Mouse (Mus musculus) limb, embryonic 14.5 days (tissue): ENCODE measurements around the gene Fbn1. TPM values are rescaled to one million over a fixed set of nuclear protein-coding genes. Genes with fewer than 3 reads are reported as not detected.
"Not testable (repeated sequence)": the region's sequence is repeated elsewhere in the genome, so short reads cannot be mapped to it uniquely, and the experiment has no call there.

Experiments used
- ATAC-seq: fragments of 200-750 bp; cut with Nextera tagmentation; 2 replicates; pipeline ENCODE4 v1.8.0; 2017; ENCODE audit warnings: low read depth, moderate number of reproducible peaks, moderate TSS enrichment; ENCODE audit not compliant: low FRiP score
- DNase-seq: peaks from one replicate; pipeline ENCODE4 v3.0.0-alpha.2; 2015; ENCODE audit warnings: low spot score
- H3K27ac ChIP-seq: fragments of 300-500 bp; sonication (generic); replicated peaks from 2 replicates; pipeline ENCODE4 v1.5.1; 2014; ENCODE audit warnings: low read depth, mild to moderate bottlenecking, low read length, moderate library complexity, mixed read lengths
- H3K27me3 ChIP-seq: fragments of 300-500 bp; sonication (generic); 2 replicates; pipeline ENCODE4 v1.6.1; 2014; ENCODE audit warnings: low read length, mixed read lengths; ENCODE audit not compliant: control insufficient read depth, insufficient read depth
- H3K36me3 ChIP-seq: fragments of 300-500 bp; sonication (generic); 2 replicates; pipeline ENCODE4 v1.6.1; 2014; ENCODE audit warnings: mild to moderate bottlenecking, low read length, moderate library complexity, mixed read lengths; ENCODE audit not compliant: control insufficient read depth, insufficient read depth
- H3K4me1 ChIP-seq: fragments of 300-500 bp; sonication (generic); 2 replicates; pipeline ENCODE4 v1.6.1; 2014; ENCODE audit warnings: antibody characterized with exemption, low read length, mixed read lengths; ENCODE audit not compliant: control insufficient read depth, insufficient read depth
- H3K4me2 ChIP-seq: fragments of 300-500 bp; sonication (generic); replicated peaks from 2 replicates; pipeline ENCODE4 v1.6.1; 2014; ENCODE audit warnings: low read depth, mild to moderate bottlenecking, low read length, moderate library complexity; ENCODE audit not compliant: severe bottlenecking
- H3K4me3 ChIP-seq: fragments of 300-500 bp; sonication (generic); replicated peaks from 2 replicates; pipeline ENCODE4 v1.5.1; 2014; ENCODE audit warnings: low read length
- H3K9ac ChIP-seq: fragments of 300-500 bp; sonication (generic); 2 replicates; pipeline ENCODE4 v1.6.1; 2014; ENCODE audit warnings: mild to moderate bottlenecking, low read depth, low read length, moderate library complexity; ENCODE audit not compliant: severe bottlenecking
- H3K9me3 ChIP-seq: fragments of 300-500 bp; sonication (generic); 2 replicates; pipeline ENCODE4 v1.6.1; 2016; ENCODE audit warnings: low read length; ENCODE audit not compliant: control insufficient read depth
- POLR2A ChIP-seq: fragments of 200-500 bp; IDR thresholded peaks from 2 replicates; pipeline ENCODE4 v1.8.0; 2012; ENCODE audit warnings: inconsistent platforms, mild to moderate bottlenecking, moderate library complexity, borderline replicate concordance; ENCODE audit not compliant: insufficient read depth, insufficient read length; ENCODE audit errors: extremely low read depth
- WGBS: fragments of 180-500 bp; shearing (Covaris S2); extraction: QIAGEN DNeasy Blood & Tissue Kit; methylation state at CpG from one replicate; pipeline ENCODE4 v1.1.7; 2014; 5-methylcytosine and 5-hydroxymethylcytosine counted together
- polyA plus RNA-seq, 2 experiments: library from polyadenylated mRNA; depleted of rRNA in 1 of 2; stranded (reverse) in 1 of 2; unstranded in 1 of 2; fragments of >200 nt; fragmentation: Nextera tagmentation in 1 of 2; extraction: Ambion mirVana in 1 of 2; gene quantifications; 2 replicates each; pipeline versions ENCODE4 v1.2.1 to v1.2.3; 2012 to 2014

Gene Fbn1
- polyA plus RNA-seq, 2 experiments = 31.4 to 49.4 TPM

GRCm38 (mm10) chr2:125282334-125283206 is 225.2 kb downstream of the Fbn1 start:
- no peak for TF ChIP-seq POLR2A
- Histone ChIP-seq H3K27ac (no peak overlapping the region), H3K9ac (no peak overlapping the region), H3K4me1 (peaks cover 6% of the 10 kb centered on the region; the same call in 1 of the 2 replicates), H3K4me2 (peak overlapping the region; percentile 22; the same call in 1 of the 2 replicates), H3K4me3 (no peak overlapping the region), H3K9me3 (no peaks in the 10 kb centered on the region), H3K27me3 (no peaks in the 10 kb centered on the region; the same call in 1 of the 2 replicates), H3K36me3 (no peaks in the 10 kb centered on the region)
- 42% methylated on average over 14 of the region's 14 CpGs for WGBS
- ATAC-seq (no peak), DNase-seq (no peak)

- H3K4me1 ChIP-seq, H3K27me3 ChIP-seq, H3K4me3 ChIP-seq, ATAC-seq, H3K9ac ChIP-seq, H3K4me2 ChIP-seq, H3K27ac ChIP-seq, H3K36me3 ChIP-seq, H3K9me3 ChIP-seq, DNase-seq: not testable (repeated sequence)
- WGBS = 73% methylated on average over 9 of the region's 9 CpGs
Measured at GRCm38 (mm10) chr2:125279995-125280394, 227.8 kb downstream of the Fbn1 start.

- ATAC-seq = no peak
- Histone ChIP-seq H3K27ac (no peak overlapping the region), H3K4me3 (no peak overlapping the region), H3K9ac (no peak overlapping the region), H3K4me1 (peaks cover 6% of the 10 kb centered on the region; the same call in 1 of the 2 replicates), H3K27me3 (no peaks in the 10 kb centered on the region), H3K36me3 (no peaks in the 10 kb centered on the region), H3K9me3 (no peaks in the 10 kb centered on the region), H3K4me2 (no peak overlapping the region)
- DNase-seq = no peak
- WGBS = 73% methylated on average over 7 of the region's 7 CpGs
- TF ChIP-seq POLR2A = no peak
Measured at GRCm38 (mm10) chr2:125278474-125278873, 229.3 kb downstream of the Fbn1 start.

DNA sequence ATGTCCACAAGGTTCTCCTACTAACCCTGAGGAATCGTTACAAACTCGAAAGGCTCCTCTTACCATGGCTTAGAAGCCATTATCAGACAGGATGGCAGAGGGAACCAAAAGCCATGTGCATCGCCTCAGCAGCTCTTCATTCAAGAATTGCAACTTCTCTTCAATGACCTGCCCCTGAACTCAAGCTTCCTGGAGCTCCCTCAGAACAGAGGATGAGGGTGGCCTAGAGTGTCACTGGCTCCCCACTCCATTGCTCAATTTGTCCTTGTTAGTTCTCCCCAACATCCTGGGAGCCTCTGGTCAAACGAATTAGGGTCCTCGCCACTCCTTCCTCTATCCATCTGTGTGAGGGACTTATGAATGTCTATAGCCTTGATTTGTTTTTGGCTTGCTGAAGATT is 231.1 kb downstream of the Fbn1 start:
- no peaks in the 10 kb centered on the region for H3K27me3 ChIP-seq
- H3K4me2 ChIP-seq = no peak overlapping the region
- WGBS = 73% methylated on average over 5 of the region's 5 CpGs
- no peaks in the 10 kb centered on the region for H3K36me3 ChIP-seq
- no peaks in the 10 kb centered on the region for H3K9me3 ChIP-seq
- no peak overlapping the region for H3K27ac ChIP-seq
- no peak for TF ChIP-seq POLR2A
- H3K4me3 ChIP-seq = no peak overlapping the region
- DNase-seq (no peak), ATAC-seq (no peak)
- H3K9ac ChIP-seq = no peak overlapping the region
- H3K4me1 ChIP-seq = no peaks in the 10 kb centered on the region; the same call in 1 of the 2 replicates

DNA sequence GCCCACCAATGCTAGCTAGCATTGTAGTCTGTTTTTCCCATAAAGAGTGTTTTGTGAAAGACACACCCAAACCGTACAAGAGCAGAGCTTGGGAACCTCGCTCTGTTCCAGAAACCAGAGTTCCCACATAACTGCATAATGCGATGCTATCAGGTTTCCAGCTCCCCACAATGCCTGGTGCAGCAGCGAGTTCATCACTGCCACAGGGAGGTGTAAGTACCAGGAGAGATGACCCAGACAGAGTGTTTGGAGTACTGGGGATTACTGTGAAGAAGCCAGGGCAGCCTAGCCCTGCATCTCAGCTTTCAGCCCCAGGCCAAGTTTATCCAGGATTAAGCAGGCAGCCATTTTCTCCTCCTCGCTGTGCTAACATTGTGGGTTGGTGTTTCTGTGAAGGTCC is 232.2 kb downstream of the Fbn1 start:
- Histone ChIP-seq H3K27ac (no peak overlapping the region), H3K36me3 (no peaks in the 10 kb centered on the region), H3K4me3 (no peak overlapping the region), H3K9ac (no peak overlapping the region), H3K4me2 (no peak overlapping the region), H3K9me3 (no peaks in the 10 kb centered on the region), H3K27me3 (no peaks in the 10 kb centered on the region), H3K4me1 (no peaks in the 10 kb centered on the region; the same call in 1 of the 2 replicates)
- peak; percentile 55 for DNase-seq
- no peak for TF ChIP-seq POLR2A
- 36% methylated on average over 5 of the region's 5 CpGs for WGBS
- ATAC-seq = peak; percentile 81
